Mouse (Mus musculus): ENCODE data around the gene Zfp827. TPM values are rescaled to one million over a fixed set of nuclear protein-coding genes. Genes with fewer than 3 reads are reported as not detected.

Zfp827 gene
- polyA plus RNA-seq, 1 experiment from 2014 or later = 7.5 TPM

DNA sequence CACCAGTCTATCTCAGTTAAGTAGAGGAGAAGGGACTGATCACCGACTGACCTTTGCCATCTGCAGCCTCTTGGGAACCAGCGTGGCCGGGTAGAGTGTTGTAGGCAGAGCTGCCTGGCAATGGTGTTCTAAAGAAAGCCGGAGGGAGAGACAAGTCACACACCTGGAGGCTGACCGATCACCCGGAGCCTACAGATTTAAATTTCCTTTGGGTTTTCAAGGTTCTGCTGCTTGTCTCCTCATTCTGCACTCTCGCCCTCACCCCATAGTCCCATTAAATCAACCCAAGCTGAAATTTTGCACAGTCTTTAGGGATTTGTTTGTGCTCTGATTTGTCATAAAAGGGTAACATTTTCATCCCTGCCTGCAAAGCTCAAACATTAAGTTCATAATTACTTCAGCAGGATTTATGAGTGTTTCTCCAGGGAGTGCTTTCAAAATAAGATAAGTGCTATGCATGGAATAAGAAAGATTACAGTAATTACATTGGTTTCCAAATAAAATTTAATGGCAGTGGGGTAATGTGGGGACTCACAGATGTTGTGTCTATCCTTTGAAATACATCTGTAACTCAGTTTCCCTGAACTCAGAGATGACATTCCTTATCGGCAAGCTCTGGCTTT, 201.1 kb downstream of the Zfp827 start:
- H3K27ac ChIP-seq = no peak overlapping the region
- H3K4me3 ChIP-seq = no peak overlapping the region
- WGBS = 75% methylated on average over 8 of the region's 8 CpGs
- H3K4me1 ChIP-seq = no peaks in the 10 kb centered on the region
- H3K9ac ChIP-seq = no peak overlapping the region
- H3K4me2 ChIP-seq = no peak overlapping the region
- H3K27me3 ChIP-seq = no peaks in the 10 kb centered on the region
- H3K36me3 ChIP-seq = no peaks in the 10 kb centered on the region
- no peaks in the 10 kb centered on the region for H3K9me3 ChIP-seq
- ATAC-seq (ENCODE audit: borderline replicate concordance, extremely low read depth, low FRiP score, low TSS enrichment) = no peak

DNA sequence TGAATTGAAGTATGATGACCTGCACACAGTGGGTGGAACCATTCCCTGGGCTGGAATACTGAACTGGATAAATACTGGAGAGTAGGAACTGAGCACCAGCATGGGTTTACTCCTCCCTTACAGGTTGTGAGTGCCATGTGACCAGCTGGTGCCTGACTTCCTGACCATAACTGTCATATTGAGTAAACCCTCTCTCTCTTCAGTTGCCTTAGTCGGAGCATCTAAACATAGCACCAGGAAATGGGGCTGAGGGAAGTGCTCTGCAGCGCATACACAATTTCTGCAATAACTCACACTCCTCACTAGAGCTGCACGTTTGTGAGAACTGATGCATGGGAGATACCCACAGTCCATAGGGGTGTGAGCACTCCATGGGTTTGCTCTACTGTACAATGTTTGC, 211.1 kb downstream of the Zfp827 start:
- H3K36me3 ChIP-seq = no peaks in the 10 kb centered on the region
- H3K4me2 ChIP-seq = no peak overlapping the region
- ATAC-seq (ENCODE audit: borderline replicate concordance, extremely low read depth, low FRiP score, low TSS enrichment) = no peak
- WGBS = 53% methylated on average over 3 of the region's 3 CpGs
- no peaks in the 10 kb centered on the region for H3K9me3 ChIP-seq
- no peak overlapping the region for H3K4me3 ChIP-seq
- no peaks in the 10 kb centered on the region for H3K4me1 ChIP-seq
- H3K27me3 ChIP-seq = no peaks in the 10 kb centered on the region
- H3K27ac ChIP-seq = no peak overlapping the region
- no peak overlapping the region for H3K9ac ChIP-seq

DNA sequence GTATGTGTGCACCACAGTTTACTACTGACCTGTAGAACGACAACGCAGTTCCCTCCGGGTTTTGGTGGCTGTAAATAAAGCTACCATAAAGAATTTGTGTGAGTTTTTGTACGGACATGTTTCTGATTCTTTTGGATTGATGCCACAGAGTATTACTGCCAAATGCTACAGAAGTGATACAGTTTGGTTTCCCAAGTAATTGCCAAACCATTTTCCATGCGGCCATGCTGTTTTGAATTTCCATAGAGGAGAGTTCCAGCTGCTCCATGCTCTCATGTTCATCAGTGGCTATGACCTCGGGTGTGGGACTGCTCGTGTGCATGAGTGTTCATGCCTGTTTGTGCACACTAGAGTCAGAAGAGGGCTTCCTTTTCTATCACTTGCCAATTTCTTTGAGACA, 211.8 kb downstream of the Zfp827 start:
- 62% methylated on average over 7 of the region's 7 CpGs for WGBS
- H3K36me3 ChIP-seq = no peaks in the 10 kb centered on the region
- H3K4me2 ChIP-seq = no peak overlapping the region
- H3K4me1 ChIP-seq = no peaks in the 10 kb centered on the region
- H3K9ac ChIP-seq = no peak overlapping the region
- ATAC-seq (ENCODE audit: borderline replicate concordance, extremely low read depth, low FRiP score, low TSS enrichment) = no peak
- no peak overlapping the region for H3K4me3 ChIP-seq
- no peaks in the 10 kb centered on the region for H3K27me3 ChIP-seq
- H3K27ac ChIP-seq = no peak overlapping the region
- no peaks in the 10 kb centered on the region for H3K9me3 ChIP-seq

Other genes starting within 250 kb of the Zfp827 start
- gene Lsm6, start 207.3 kb upstream of the Zfp827 start, polyA plus RNA-seq (2015; fragmentation: Nextera tagmentation; extraction: Ambion mirVana) = 195 and 223 TPM in 2 replicates
- gene 1700011L22Rik, start 220.1 kb downstream of the Zfp827 start, polyA plus RNA-seq (2015; fragmentation: Nextera tagmentation; extraction: Ambion mirVana) = not detected in 2 replicates

All from lung, embryonic 15.5 days (tissue).